8 mouse cellular contexts compared by ENCODE assay signal in genomic region chr9:120027401-120028151, GRCm38 (mm10). TPM values are rescaled to one million over a fixed set of nuclear protein-coding genes. Genes with fewer than 3 reads are reported as not detected.
DNase-seq lines count a peak whose midpoint lies in the region; ATAC-seq and TF ChIP-seq lines count a peak whose summit lies in the region.

No protein-coding gene starts in this region.

- TF ChIP-seq POLR2A in spleen, adult 2 months (IDR thresholded peaks at IDR 0.05; ENCODE audit: low read depth, low read length): no peak
- no peak for TF ChIP-seq POLR2A in bone marrow macrophage, adult 2 months (IDR thresholded peaks at IDR 0.05; ENCODE audit: borderline replicate concordance, low read depth, low read length)

- peak in 1 of 2 experiments; percentile 59 for DNase-seq in spleen, adult 2 months (ENCODE audit: low read depth in 1 of 2, low spot score in 2 of 2)
- DNase-seq in spleen, postnatal 4 days (ENCODE audit: low spot score in 2 of 2): no peak
- DNase-seq in left cerebral cortex, postnatal 4 days: peak; percentile 43
- DNase-seq in yolk sac, embryonic 10.5 days (ENCODE audit: low spot score): no peak

- H3K4me1 ChIP-seq in spleen, adult 2 months (ENCODE audit: control insufficient read depth, insufficient read depth, insufficient read length): peaks cover 14% of the 10 kb centered on the region; the same call in 1 of the 2 replicates
- H3K4me1 ChIP-seq in bone marrow macrophage, adult 2 months (ENCODE audit: control insufficient read depth, insufficient read depth, low read length): 0 out of 2 replicates have a peak, but pooled peaks cover 9% of the 10 kb centered on the region
- peaks cover 10% of the 10 kb centered on the region for H3K4me1 ChIP-seq in embryonic facial prominence, embryonic 15.5 days
- H3K4me1 ChIP-seq in heart, embryonic 15.5 days (replicated peaks): peaks cover 40% of the 10 kb centered on the region

- WGBS in spleen, adult 2 months: 12% methylated on average over 14 of the region's 14 CpGs
- WGBS in embryonic facial prominence, embryonic 15.5 days: 18% methylated on average over 14 of the region's 14 CpGs
- 8% methylated on average over 14 of the region's 14 CpGs for WGBS in heart, embryonic 15.5 days

- ATAC-seq in embryonic facial prominence, embryonic 15.5 days (ENCODE audit: insufficient number of reproducible peaks, low FRiP score, low TSS enrichment, low read depth): no peak
- peak; percentile 80 for ATAC-seq in heart, embryonic 15.5 days (replicated peaks; ENCODE audit: insufficient number of reproducible peaks, insufficient read depth, low FRiP score, low read depth)
- peak; percentile 84 for ATAC-seq in monocyte, adult 5-6 weeks (replicated peaks; ENCODE audit: insufficient number of reproducible peaks, low FRiP score, low TSS enrichment, poor library complexity, severe bottlenecking)

- no peaks in the 10 kb centered on the region for H3K27me3 ChIP-seq in spleen, adult 2 months (ENCODE audit: control insufficient read depth, insufficient read depth, low read length)
- H3K27me3 ChIP-seq in embryonic facial prominence, embryonic 15.5 days: no peaks in the 10 kb centered on the region
- no peaks in the 10 kb centered on the region for H3K27me3 ChIP-seq in heart, embryonic 15.5 days

- peak; percentile 55; the same call in 1 of the 2 replicates for TF ChIP-seq CTCF in spleen, adult 2 months (IDR thresholded peaks at IDR 0.05; ENCODE audit: extremely low read depth, insufficient read depth, insufficient read length, insufficient replicate concordance)
- TF ChIP-seq CTCF in bone marrow macrophage, adult 2 months (IDR thresholded peaks at IDR 0.05; ENCODE audit: low read depth, low read length): peak; percentile 18; the same call in 1 of the 2 replicates

- H3K27ac ChIP-seq in spleen, adult 2 months (ENCODE audit: insufficient read depth, low read length): no peak overlapping the region
- H3K27ac ChIP-seq in bone marrow macrophage, adult 2 months (ENCODE audit: insufficient read depth, low read depth, low read length): no peak overlapping the region
- peak overlapping the region; percentile 36; the same call in 1 of the 2 replicates for H3K27ac ChIP-seq in embryonic facial prominence, embryonic 15.5 days (replicated peaks)
- H3K27ac ChIP-seq in heart, embryonic 15.5 days: peak overlapping the region; percentile 97

- H3K9me3 ChIP-seq in embryonic facial prominence, embryonic 15.5 days (replicated peaks): no peaks in the 10 kb centered on the region
- no peaks in the 10 kb centered on the region for H3K9me3 ChIP-seq in heart, embryonic 15.5 days (replicated peaks)

- 0 out of 2 replicates have a peak overlapping the region, but pooled peaks have one; percentile 6 for H3K4me2 ChIP-seq in embryonic facial prominence, embryonic 15.5 days (replicated peaks)
- peak overlapping the region; percentile 59 for H3K4me2 ChIP-seq in heart, embryonic 15.5 days

- H3K4me3 ChIP-seq in spleen, adult 2 months (ENCODE audit: extremely low read depth, insufficient read depth, insufficient read length): no peak overlapping the region
- H3K4me3 ChIP-seq in bone marrow macrophage, adult 2 months (ENCODE audit: insufficient read depth, low read length): no peak overlapping the region; the same call in 1 of the 2 replicates
- no peak overlapping the region for H3K4me3 ChIP-seq in embryonic facial prominence, embryonic 15.5 days (replicated peaks)
- peak overlapping the region; percentile 32 for H3K4me3 ChIP-seq in heart, embryonic 15.5 days

- H3K9ac ChIP-seq in embryonic facial prominence, embryonic 15.5 days: no peak overlapping the region
- peak overlapping the region; percentile 47 for H3K9ac ChIP-seq in heart, embryonic 15.5 days

- intact Hi-C loops in left cerebral cortex, postnatal 4 days (cut with DNase I): loop anchor here (2.0 kb wide), 1 partner anchor 71 kb away; no protein-coding TSS in a partner anchor

- H3K36me3 ChIP-seq in spleen, adult 2 months (ENCODE audit: control insufficient read depth, insufficient read depth, low read length): no peaks in the 10 kb centered on the region
- H3K36me3 ChIP-seq in embryonic facial prominence, embryonic 15.5 days: no peaks in the 10 kb centered on the region
- H3K36me3 ChIP-seq in heart, embryonic 15.5 days: no peaks in the 10 kb centered on the region

RNA-seq across cellular contexts. Expression of gene Xirp1, which starts 4.2 kb away (rescaled TPM):
- 0.08 TPM in 2 replicates for polyA plus RNA-seq in spleen, adult 2 months (2012; rRNA removed)
- polyA plus RNA-seq in bone marrow macrophage, adult 2 months (2012; ENCODE audit: insufficient read depth, insufficient read length, missing spikeins): not detected in 2 replicates
- 2.6 and 3.6 TPM in 2 replicates for polyA plus RNA-seq in embryonic facial prominence, embryonic 15.5 days (2015; fragmentation: Nextera tagmentation; extraction: Ambion mirVana)
- polyA plus RNA-seq in heart, embryonic 15.5 days (2015; fragmentation: Nextera tagmentation; extraction: Ambion mirVana): 45.2 and 51.0 TPM in 2 replicates
- total RNA-seq in left cerebral cortex, postnatal 4 days (2021): under 1 TPM in 1 of 2 experiments, not detected in 1; 0.06 TPM
- 0.76 to 2.0 TPM (median 1.7 TPM) in 3 replicates for total RNA-seq in monocyte, adult 5-6 weeks (2017)

RNA-seq across cellular contexts. Expression of gene Cx3cr1, which starts 42.1 kb away (rescaled TPM):
- 14.4 and 16.8 TPM in 2 replicates for polyA plus RNA-seq in spleen, adult 2 months (2012; rRNA removed)
- polyA plus RNA-seq in bone marrow macrophage, adult 2 months (2012; ENCODE audit: insufficient read depth, insufficient read length, missing spikeins): 59.9 and 65.4 TPM in 2 replicates
- polyA plus RNA-seq in embryonic facial prominence, embryonic 15.5 days (2015; fragmentation: Nextera tagmentation; extraction: Ambion mirVana): 15.7 and 17.1 TPM in 2 replicates
- 7.5 and 10.0 TPM in 2 replicates for polyA plus RNA-seq in heart, embryonic 15.5 days (2015; fragmentation: Nextera tagmentation; extraction: Ambion mirVana)
- total RNA-seq in left cerebral cortex, postnatal 4 days (2021): 10 to 100 TPM in 1 of 2 experiments, 1 to 10 TPM in 1; 9.7 to 11.2 TPM
- total RNA-seq in monocyte, adult 5-6 weeks (2017): 220 to 263 TPM (median 252 TPM) in 3 replicates

RNA-seq across cellular contexts. Expression of gene Csrnp1, which starts 43.1 kb away (rescaled TPM):
- polyA plus RNA-seq in spleen, adult 2 months (2012; rRNA removed): 50.5 and 78.5 TPM in 2 replicates
- polyA plus RNA-seq in bone marrow macrophage, adult 2 months (2012; ENCODE audit: insufficient read depth, insufficient read length, missing spikeins): 3.0 and 4.1 TPM in 2 replicates
- 5.7 and 6.7 TPM in 2 replicates for polyA plus RNA-seq in embryonic facial prominence, embryonic 15.5 days (2015; fragmentation: Nextera tagmentation; extraction: Ambion mirVana)
- 6.9 and 8.2 TPM in 2 replicates for polyA plus RNA-seq in heart, embryonic 15.5 days (2015; fragmentation: Nextera tagmentation; extraction: Ambion mirVana)
- 1 to 10 TPM; 2.9 to 3.7 TPM for total RNA-seq in left cerebral cortex, postnatal 4 days (2021)
- 46.8 to 67.3 TPM (median 52.6 TPM) in 3 replicates for total RNA-seq in monocyte, adult 5-6 weeks (2017)

Comparison
In these comparisons a context has a peak if more than half of its experiments do, and no peak if none do; other contexts are left out.
1. H3K27ac ChIP-seq: peak in embryonic facial prominence, embryonic 15.5 days (single experiment) and heart, embryonic 15.5 days (single experiment); none in spleen, adult 2 months (single experiment) and bone marrow macrophage, adult 2 months (single experiment).
2. RNA of gene Xirp1, which starts 4.2 kb away (polyA plus RNA-seq): 45.2 to 51.0 TPM in heart, embryonic 15.5 days; 2.6 to 3.6 TPM in embryonic facial prominence, embryonic 15.5 days, 0.08 TPM in spleen, adult 2 months and not detected in bone marrow macrophage, adult 2 months; every median in the first group is over 10 times any median in the second.